Mouse (Mus musculus) megakaryocyte, embryonic 14.5 days (primary cell): ENCODE results near the gene Kdelr3. TPM values are rescaled to one million over a fixed set of nuclear protein-coding genes. Genes with fewer than 3 reads are reported as not detected.

ENCODE experiments used
- H3K27me3 ChIP-seq: replicated peaks from 2 replicates; pipeline ENCODE3; 2012; ENCODE audit warnings: inconsistent platforms
- H3K36me3 ChIP-seq: replicated peaks from 2 replicates; pipeline ENCODE3; 2012; ENCODE audit warnings: low read length, inconsistent platforms, mixed read lengths
- H3K4me1 ChIP-seq: 2 replicates; pipeline ENCODE4 v1.6.1; 2012; ENCODE audit warnings: inconsistent platforms
- H3K4me3 ChIP-seq: replicated peaks from 2 replicates; pipeline ENCODE3; 2012; ENCODE audit warnings: moderate library complexity, mild to moderate bottlenecking, inconsistent platforms
- H3K9me3 ChIP-seq: 2 replicates; pipeline ENCODE4 v1.6.1; 2012; ENCODE audit warnings: inconsistent platforms
- FLI1 ChIP-seq: IDR thresholded peaks from 2 replicates; pipeline ENCODE4 v1.6.1; 2012; ENCODE audit warnings: low read length, inconsistent platforms, mixed read lengths
- GATA1 ChIP-seq: IDR thresholded peaks from 3 replicates; pipeline ENCODE4 v1.6.1; 2012; ENCODE audit warnings: mixed read lengths, low read length, inconsistent platforms, borderline replicate concordance
- polyA plus RNA-seq: library from polyadenylated mRNA; stranded (reverse); fragments of >175 nt; gene quantifications from 2 replicates; pipeline ENCODE4 v1.2.3, GENCODE M21; 2012; ENCODE audit warnings: low replicate concordance; ENCODE audit not compliant: insufficient read depth

Gene Kdelr3
- polyA plus RNA-seq, 1 experiment = not detected

DNA sequence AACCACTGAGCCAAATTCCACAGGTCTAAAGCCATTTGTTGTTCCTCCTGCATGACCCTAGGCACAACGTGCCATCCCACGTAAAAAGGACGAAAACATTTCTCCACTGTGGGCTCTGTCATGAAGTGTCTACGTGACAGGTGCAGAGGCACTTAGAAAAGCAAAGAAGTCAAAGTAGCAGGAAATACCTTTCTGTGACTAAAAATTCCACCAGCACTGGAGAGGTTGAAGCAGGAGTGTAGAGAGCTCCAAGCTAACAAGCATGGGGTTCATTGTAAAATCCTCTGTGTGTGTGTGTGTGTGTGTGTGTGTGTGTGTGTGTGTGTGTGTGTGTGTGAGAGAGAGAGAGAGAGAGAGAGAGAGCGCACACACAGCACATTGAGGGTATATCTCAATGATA, 36.4 kb downstream of the Kdelr3 start:
- peaks cover 9% of the 10 kb centered on the region; the same call in 1 of the 2 replicates for H3K4me1 ChIP-seq
- H3K9me3 ChIP-seq = peaks cover 1% of the 10 kb centered on the region; the same call in 1 of the 2 replicates
- H3K4me3 ChIP-seq = no peak overlapping the region
- H3K36me3 ChIP-seq = no peaks in the 10 kb centered on the region
- H3K27me3 ChIP-seq = peaks cover 23% of the 10 kb centered on the region
- no peak for TF ChIP-seq FLI1
- no peak for TF ChIP-seq GATA1

DNA sequence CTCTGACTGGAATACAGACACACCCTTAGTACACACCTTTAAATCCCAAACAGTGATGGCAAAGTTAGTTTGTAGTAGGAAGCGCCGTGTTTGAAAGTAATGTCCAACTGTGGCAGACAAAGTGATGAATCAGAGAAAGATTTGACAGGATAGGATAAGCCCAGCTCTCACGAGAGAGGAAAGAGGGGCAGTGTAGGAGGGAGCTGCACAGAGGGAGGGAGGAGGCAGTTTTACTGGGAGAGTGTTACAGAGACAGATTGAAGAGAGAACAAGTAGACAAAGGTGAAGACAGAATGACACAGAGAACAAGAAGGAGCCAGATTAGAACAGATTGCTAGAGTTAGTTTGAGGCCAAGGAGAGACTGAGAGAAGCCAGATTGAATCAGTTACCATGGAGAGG, 43.4 kb downstream of the Kdelr3 start:
- H3K4me3 ChIP-seq = no peak overlapping the region
- 0 out of 2 replicates have a peak, but pooled peaks cover 2% of the 10 kb centered on the region for H3K9me3 ChIP-seq
- no peak for TF ChIP-seq GATA1
- no peak for TF ChIP-seq FLI1
- H3K36me3 ChIP-seq = no peaks in the 10 kb centered on the region
- peaks cover 19% of the 10 kb centered on the region for H3K4me1 ChIP-seq
- peaks cover 24% of the 10 kb centered on the region for H3K27me3 ChIP-seq

- no peaks in the 10 kb centered on the region for H3K36me3 ChIP-seq
- TF ChIP-seq GATA1 (no peak), FLI1 (no peak)
- H3K4me3 ChIP-seq = no peak overlapping the region
- H3K9me3 ChIP-seq = 0 out of 2 replicates have a peak, but pooled peaks cover 2% of the 10 kb centered on the region
- H3K4me1 ChIP-seq = peaks cover 19% of the 10 kb centered on the region
- H3K27me3 ChIP-seq = peaks cover 29% of the 10 kb centered on the region
These were observed 46.2 kb downstream of the Kdelr3 start for GRCm38 (mm10) chr15:79562417-79562816.

GRCm38 (mm10) chr15:79575543-79576222, 59.5 kb downstream of the Kdelr3 start:
- peaks cover 15% of the 10 kb centered on the region; the same call in 1 of the 2 replicates for H3K4me1 ChIP-seq
- TF ChIP-seq FLI1 (no peak), GATA1 (no peak)
- H3K27me3 ChIP-seq = peaks cover 3% of the 10 kb centered on the region
- no peaks in the 10 kb centered on the region for H3K9me3 ChIP-seq
- H3K4me3 ChIP-seq = no peak overlapping the region
- H3K36me3 ChIP-seq = no peaks in the 10 kb centered on the region

- peaks cover 15% of the 10 kb centered on the region; the same call in 1 of the 2 replicates for H3K4me1 ChIP-seq
- TF ChIP-seq GATA1 = no peak
- no peak for TF ChIP-seq FLI1
- H3K4me3 ChIP-seq = no peak overlapping the region
- peaks cover 2% of the 10 kb centered on the region for H3K27me3 ChIP-seq
- H3K9me3 ChIP-seq = 0 out of 2 replicates have a peak, but pooled peaks cover 4% of the 10 kb centered on the region
- no peaks in the 10 kb centered on the region for H3K36me3 ChIP-seq
These were observed 60.7 kb downstream of the Kdelr3 start for GRCm38 (mm10) chr15:79576947-79577346.

Other genes with a start within 250 kb of the Kdelr3 start
- 1.9 TPM in 1 of 2 replicates, not detected in the other for gene Baiap2l2, start 230.9 kb upstream of the Kdelr3 start, polyA plus RNA-seq
- 26.0 and 37.7 TPM in 2 replicates for gene Pla2g6, start 188.0 kb upstream of the Kdelr3 start, polyA plus RNA-seq
- gene Maff, start 169.8 kb upstream of the Kdelr3 start, polyA plus RNA-seq = 3.8 and 6.4 TPM in 2 replicates
- 58.6 and 91.9 TPM in 2 replicates for gene Tmem184b, start 112.8 kb upstream of the Kdelr3 start, polyA plus RNA-seq
- 77.4 and 115 TPM in 2 replicates for gene Csnk1e, start 60.8 kb upstream of the Kdelr3 start, polyA plus RNA-seq
- gene Kcnj4, start 11.2 kb upstream of the Kdelr3 start, polyA plus RNA-seq = not detected in 2 replicates
- 12.7 and 14.2 TPM in 2 replicates for gene Ddx17, start 30.3 kb downstream of the Kdelr3 start, polyA plus RNA-seq
- not detected in 2 replicates for gene Dmc1, start 88.7 kb downstream of the Kdelr3 start, polyA plus RNA-seq
- 0.38 and 2.9 TPM in 2 replicates for gene Fam227a, start 142.5 kb downstream of the Kdelr3 start, polyA plus RNA-seq
- 122 and 127 TPM in 2 replicates for gene Cby1, start 142.8 kb downstream of the Kdelr3 start, polyA plus RNA-seq
- gene Tomm22, start 154.4 kb downstream of the Kdelr3 start, polyA plus RNA-seq = 60.9 and 120 TPM in 2 replicates
- 5.4 and 16.7 TPM in 2 replicates for gene Josd1, start 171.5 kb downstream of the Kdelr3 start, polyA plus RNA-seq
- gene Gtpbp1, start 174.4 kb downstream of the Kdelr3 start, polyA plus RNA-seq = 42.4 and 70.4 TPM in 2 replicates
- gene Sun2, start 226.1 kb downstream of the Kdelr3 start, polyA plus RNA-seq = 27.2 and 34.9 TPM in 2 replicates